Mouse (Mus musculus): ENCODE measurements around the gene Gnpnat1.

Gene Gnpnat1

GRCm38 (mm10) chr14:45403651-45404050, 1.1 kb downstream of the Gnpnat1 start:
- in situ Hi-C loops (cut with MboI, MseI) = loop anchor here (25.0 kb wide), 1 partner anchor 284 kb away; no protein-coding TSS in a partner anchor

DNA sequence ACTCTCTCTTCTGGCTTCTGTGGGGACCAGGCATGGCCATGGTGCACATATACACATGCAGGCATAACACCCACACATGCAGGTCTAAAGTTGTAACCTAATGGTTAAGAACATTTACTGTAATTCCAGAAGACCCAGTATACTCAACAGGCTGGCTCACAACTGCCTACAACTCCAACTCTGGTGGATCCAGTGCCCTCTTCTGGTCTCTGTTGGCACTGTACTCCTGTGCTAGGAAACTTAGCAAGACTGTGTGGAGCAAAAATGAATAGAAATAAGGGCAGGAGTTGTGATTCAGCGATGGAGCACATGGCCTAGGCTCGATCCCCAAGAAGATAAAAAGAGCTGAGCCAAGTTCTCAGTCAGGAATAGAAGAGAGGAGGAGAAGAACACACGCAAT, 4.9 kb downstream of the Gnpnat1 start:
- in situ Hi-C loops (cut with MboI, MseI) = loop anchor here (25.0 kb wide), 1 partner anchor 287 kb away; no protein-coding TSS in a partner anchor

DNA sequence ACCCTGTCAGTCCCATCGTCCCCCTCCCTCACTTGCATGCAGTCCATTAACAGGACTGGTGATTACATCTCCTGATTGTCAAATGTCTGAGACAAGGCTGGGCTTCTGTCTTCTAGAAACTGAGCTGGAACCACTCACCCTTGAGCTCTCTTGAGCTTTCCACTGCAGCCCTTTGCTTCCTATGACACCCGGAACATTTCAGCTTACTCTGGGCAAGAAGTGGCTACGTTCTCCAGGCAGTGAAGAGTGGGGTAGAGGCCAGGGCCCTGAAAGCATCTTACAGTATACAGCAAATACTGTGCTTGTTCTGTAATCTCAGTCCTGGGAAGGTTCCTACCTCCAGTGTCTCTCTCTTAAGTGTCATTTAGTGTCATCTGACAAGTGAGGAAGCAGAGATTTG, 15.5 kb downstream of the Gnpnat1 start:
- in situ Hi-C loops (cut with MboI, MseI) = loop anchor here (10.0 kb wide), 1 partner anchor 1376 kb away; the partner anchor contains the start of gene Cdkn3

DNA sequence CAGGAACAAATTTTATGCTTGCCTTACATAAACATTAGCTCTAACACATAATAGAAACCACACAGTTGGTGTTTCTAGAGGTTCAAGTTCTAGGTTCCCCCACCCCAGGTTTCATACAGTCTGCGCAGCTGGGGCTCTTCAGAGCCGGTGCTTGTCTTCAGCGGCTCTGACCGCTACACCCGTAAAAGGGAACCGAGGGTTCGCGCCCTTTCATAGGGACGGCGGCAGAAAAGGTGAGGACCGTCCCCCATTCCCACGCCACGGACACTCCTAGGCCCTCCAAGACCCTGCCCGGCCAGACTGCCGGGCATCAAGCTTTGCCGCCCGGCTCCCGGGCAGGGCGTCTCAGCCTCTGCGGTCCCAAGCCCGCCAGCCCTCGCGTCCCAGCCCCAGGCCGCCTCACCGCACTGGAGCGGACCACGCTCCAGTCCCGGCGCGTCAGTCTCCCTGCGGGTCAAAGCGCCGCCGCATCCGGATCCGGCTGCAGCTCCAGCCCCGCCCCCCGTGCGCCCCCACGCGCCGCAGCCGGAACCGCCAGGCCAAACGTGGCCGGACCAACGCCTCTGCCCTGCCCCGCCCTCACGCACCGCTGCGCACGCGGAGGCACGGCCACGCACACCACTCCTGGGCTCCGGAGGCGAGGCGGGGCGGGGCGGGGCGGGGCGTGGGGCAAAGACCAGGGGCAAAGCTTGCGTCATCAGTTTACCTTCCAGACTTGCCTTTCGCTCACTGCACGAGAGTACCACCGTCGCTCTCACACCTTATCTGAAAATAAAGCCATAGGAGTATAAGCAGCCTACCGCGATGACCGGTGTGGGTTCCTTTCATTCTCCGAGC, 16.1 kb downstream of the Gnpnat1 start:
- in situ Hi-C loops (cut with MboI, MseI) = loop anchor here (10.0 kb wide), 1 partner anchor 1376 kb away; the partner anchor contains the start of gene Cdkn3

DNA sequence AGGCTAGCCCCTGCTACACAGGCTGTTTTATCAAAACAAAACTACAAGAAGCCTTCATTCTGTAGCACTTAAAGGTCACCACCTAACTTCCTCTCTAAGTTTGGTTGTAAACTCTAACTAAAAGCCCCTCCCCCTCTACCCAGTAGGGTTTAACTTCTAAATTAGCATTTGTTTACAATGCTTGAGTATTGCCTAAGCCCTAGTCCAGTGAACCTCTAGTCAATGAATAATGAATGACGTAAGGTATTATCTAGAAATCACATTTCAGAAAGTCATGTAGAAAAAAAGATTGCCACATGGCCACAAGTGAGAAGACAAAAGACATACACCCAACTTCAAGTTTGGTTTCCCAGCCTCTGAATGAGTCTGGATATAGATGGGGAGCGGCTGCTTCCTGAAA, 17.2 kb downstream of the Gnpnat1 start:
- in situ Hi-C loops (cut with MboI, MseI) = loop anchor here (10.0 kb wide), 1 partner anchor 1377 kb away; the partner anchor contains the start of gene Cdkn3

DNA sequence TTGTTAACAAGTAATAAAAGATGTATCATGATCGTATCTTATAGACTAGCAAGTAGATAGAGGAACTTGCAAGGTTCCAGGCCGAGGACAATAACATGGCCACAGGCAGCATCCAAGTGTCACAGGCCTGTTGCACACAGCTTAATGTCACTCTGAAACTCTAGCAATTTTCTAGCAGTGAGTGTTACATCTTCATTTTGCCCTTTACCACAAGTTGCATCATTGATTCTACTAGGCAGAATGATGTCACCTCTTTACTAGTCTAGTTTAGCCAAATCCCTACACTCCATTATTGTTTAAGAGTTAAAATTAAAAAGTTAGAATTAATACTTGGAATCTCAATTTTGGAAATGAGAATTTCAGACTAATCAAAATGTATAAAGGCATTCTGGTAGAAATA, 19.1 kb downstream of the Gnpnat1 start:
- in situ Hi-C loops (cut with MboI, MseI) = loop anchor here (10.0 kb wide), 1 partner anchor 1379 kb away; the partner anchor contains the start of gene Cdkn3

DNA sequence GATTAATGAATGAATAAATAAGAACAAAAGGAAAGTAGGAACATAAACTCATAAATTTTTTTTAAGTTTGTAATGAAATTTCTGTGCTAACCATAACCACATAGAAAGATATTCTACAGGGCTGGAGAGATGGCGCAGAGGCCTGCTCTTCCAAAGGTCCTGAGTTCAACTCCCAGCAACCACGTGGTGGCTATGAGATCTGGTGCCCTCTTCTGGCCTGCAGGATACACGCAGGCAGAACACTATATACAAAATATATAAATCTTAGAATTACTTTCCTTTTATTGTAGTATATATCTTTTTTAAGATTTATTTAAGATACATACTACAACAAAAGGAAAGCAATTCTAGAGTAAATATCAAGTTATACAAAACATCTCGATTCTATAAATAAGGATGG, 21.8 kb downstream of the Gnpnat1 start:
- in situ Hi-C loops (cut with MboI, MseI) = loop anchor here (10.0 kb wide), 1 partner anchor 1382 kb away; the partner anchor contains the start of gene Cdkn3

- in situ Hi-C loops (cut with MboI, MseI) = loop anchor here (10.0 kb wide), 1 partner anchor 1384 kb away; the partner anchor contains the start of gene Cdkn3
Observed at GRCm38 (mm10) chr14:45380756-45381155, 24.0 kb downstream of the Gnpnat1 start.

- in situ Hi-C loops (cut with MboI, MseI) = no loop called here
Observed at GRCm38 (mm10) chr14:45378771-45379170, 25.9 kb downstream of the Gnpnat1 start.

DNA sequence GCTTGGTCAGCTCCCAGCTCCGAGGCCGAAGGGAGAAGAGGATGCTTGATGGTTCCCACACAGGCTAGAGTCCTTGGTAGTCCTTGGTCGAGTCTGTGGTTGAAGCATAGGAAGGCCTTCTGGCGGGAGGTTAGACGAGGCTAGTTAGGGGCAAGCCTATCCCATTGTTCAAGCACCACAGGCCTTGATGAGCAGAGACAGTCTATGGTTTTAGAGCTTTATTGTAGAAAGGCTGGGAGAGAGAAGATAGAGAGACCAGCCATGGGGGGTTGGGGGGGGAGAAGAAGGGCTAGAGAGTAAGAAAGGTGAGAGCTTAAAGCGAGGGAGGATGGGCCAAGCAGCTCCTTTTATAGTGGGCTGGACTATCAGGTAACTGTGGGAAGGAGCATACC, 39.5 kb downstream of the Gnpnat1 start:
- in situ Hi-C loops (cut with MboI, MseI) = no loop called here

DNA sequence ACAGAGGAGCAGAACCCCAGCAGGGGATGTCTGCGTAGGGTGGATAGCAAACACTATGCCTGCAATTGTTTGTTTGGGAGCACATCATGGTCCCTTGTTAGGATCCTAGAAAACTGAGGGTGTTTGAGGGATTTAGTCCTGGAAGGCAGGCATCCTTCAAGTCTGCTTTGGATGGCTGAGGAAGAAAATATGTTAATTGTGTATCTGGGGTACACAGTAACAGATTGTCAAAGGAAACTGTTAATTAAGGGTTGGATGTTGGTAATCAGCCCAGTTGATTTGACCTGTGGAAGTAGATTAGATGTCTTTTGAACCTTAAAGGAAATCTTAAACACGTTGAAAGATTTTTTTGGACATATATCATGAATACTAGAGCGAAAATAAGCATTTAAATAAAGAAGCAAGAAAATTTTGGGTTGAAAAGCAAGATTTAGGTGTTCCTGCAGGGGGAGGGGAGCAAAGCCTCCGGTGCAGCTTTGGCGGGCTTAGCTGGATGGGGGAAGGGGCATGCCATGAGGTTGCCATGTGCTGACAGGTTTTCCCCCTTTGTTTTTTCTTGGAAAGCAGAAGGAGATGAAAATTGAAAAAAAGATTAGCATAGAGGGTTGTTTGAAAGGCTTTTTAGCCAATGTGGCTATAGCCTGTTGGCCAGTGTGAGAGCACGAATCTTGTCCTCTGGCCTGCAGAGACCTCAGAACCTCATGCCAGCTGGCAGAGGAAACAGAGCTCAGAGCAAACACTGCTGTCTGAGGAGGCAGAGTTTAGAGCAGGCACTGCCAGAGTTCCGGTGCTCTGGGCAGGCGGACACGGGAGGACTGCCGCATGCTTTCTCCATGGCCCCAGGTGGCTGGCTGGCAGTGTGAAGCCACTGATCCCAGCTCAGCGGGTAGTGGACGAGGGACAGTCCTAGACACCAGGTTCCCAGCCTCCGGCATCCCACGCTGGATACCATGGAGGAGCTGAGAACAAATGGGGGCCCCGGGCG, 40.2 kb downstream of the Gnpnat1 start:
- in situ Hi-C loops (cut with MboI, MseI) = no loop called here

GRCm38 (mm10) chr14:45350931-45351859, 53.5 kb downstream of the Gnpnat1 start, which contains the start of gene Styx:
Gene Styx, plus strand, starts transcription at chr14:45351093.
- in situ Hi-C loops (cut with MboI, MseI) = no loop called here

GRCm38 (mm10) chr14:45329589-45330181, 75.0 kb downstream of the Gnpnat1 start, which contains the start of gene Psmc6:
Gene Psmc6, plus strand, starts transcription at chr14:45329788.
- in situ Hi-C loops (cut with MboI, MseI) = loop anchor here (25.0 kb wide), 1 partner anchor 1458 kb away; the partner anchor contains the start of gene Cnih1

DNA sequence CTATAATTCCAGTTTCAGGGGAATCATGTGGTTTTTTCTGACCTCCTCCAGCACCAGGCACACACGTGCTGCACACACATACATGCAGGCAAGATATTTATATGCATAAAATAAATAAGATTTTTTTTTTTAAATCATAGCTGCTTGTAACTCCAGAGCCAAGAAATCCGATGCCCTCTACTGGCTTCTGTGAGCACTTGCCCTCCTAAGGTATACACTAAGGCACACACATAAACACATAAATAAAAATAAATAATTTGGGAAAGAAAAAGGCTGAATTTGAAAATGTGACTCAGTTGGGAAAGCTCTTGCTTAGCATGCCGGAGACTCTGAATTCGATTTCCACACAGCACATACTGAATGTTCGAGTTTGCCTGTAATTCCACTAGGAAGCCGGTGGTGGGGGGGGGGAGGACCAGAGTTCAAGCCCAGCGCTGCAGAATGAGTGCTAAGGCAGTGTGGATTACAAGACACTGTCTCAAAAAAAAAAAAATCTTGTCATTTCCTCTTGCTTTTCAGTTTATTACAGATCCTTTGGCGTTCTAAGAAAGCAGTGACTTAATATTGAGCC, 75.6 kb downstream of the Gnpnat1 start:
- in situ Hi-C loops (cut with MboI, MseI) = loop anchor here (25.0 kb wide), 1 partner anchor 1458 kb away; the partner anchor contains the start of gene Cnih1

- in situ Hi-C loops (cut with MboI, MseI) = loop anchor here (25.0 kb wide), 1 partner anchor 1459 kb away; the partner anchor contains the start of gene Cnih1
Observed at GRCm38 (mm10) chr14:45328072-45328713, 76.5 kb downstream of the Gnpnat1 start.

All from regulatory T cell (primary cell).